12 mouse cellular contexts compared by ENCODE assay signal in the genomic region with DNA sequence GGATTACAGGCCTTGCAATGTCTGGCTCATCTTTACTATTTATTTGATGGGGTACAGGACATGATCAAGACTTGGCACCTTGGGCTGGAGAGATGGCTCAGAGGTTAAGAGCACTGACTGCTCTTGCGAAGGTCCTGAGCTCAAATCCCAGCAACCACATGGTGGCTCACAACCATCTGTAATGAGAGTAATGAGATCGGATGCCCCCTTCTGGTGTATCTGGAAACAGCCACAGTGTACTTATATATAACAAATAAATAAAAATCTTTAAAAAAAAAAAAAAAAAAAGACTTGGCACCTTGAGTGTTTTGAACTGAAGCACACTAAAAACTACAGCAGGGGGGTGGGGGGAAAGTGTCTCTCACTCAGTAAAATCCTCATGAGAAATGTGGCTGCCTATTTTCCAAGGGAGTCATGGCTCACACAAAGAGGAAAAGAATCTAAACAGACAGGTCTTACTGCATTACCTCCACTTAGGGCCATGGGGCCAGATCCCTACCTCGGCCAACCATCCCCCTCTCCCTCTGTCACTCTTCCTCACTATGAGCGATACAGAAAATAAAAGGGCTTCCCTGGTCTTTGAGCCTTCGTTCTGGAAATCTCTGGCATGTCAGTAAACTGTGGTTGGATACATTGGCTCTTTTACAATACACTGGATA. TPM values are rescaled to one million over a fixed set of nuclear protein-coding genes. Genes with fewer than 3 reads are reported as not detected.
DNase-seq lines count a peak whose midpoint lies in the region; ATAC-seq and TF ChIP-seq lines count a peak whose summit lies in the region.
"Had no signal": no experiment of that assay in that cellular context is flagged by ENCODE, and none has a peak within 500 bp of the region (broad histone marks: within the 10 kb centered on the region; RNA-seq: fewer than 3 reads in every experiment).

No protein-coding gene starts in this region.

- no peaks in the 10 kb centered on the region for H3K36me3 ChIP-seq in heart, embryonic 13.5 days
- H3K36me3 ChIP-seq in midbrain, postnatal 0 days (ENCODE audit: insufficient read depth, low read length): no peaks in the 10 kb centered on the region
- no peaks in the 10 kb centered on the region for H3K36me3 ChIP-seq in midbrain, embryonic 13.5 days
- H3K36me3 ChIP-seq in intestine, embryonic 16.5 days (ENCODE audit: control insufficient read depth, insufficient read depth, low read length): no peaks in the 10 kb centered on the region
- H3K36me3 ChIP-seq: embryonic facial prominence, embryonic 15.5 days; neural tube, embryonic 12.5 days had no signal

- peak overlapping the region; percentile 58 for H3K4me2 ChIP-seq in heart, embryonic 13.5 days
- H3K4me2 ChIP-seq in midbrain, postnatal 0 days (ENCODE audit: low read depth, low read length, poor library complexity, severe bottlenecking): no peak overlapping the region
- H3K4me2 ChIP-seq in midbrain, embryonic 13.5 days (replicated peaks): no peak overlapping the region
- peak overlapping the region; percentile 16; the same call in 1 of the 2 replicates for H3K4me2 ChIP-seq in intestine, embryonic 16.5 days (ENCODE audit: low read depth, low read length)
- H3K4me2 ChIP-seq: embryonic facial prominence, embryonic 15.5 days; neural tube, embryonic 12.5 days had no signal

- H3K4me3 ChIP-seq in heart, embryonic 13.5 days: 0 out of 2 replicates have a peak overlapping the region, but pooled peaks have one; percentile 6
- H3K4me3 ChIP-seq in midbrain, postnatal 0 days (ENCODE audit: low read depth, low read length): no peak overlapping the region
- H3K4me3 ChIP-seq in midbrain, embryonic 13.5 days (replicated peaks): no peak overlapping the region
- H3K4me3 ChIP-seq in intestine, embryonic 16.5 days (ENCODE audit: low read length): no peak overlapping the region
- H3K4me3 ChIP-seq: embryonic facial prominence, embryonic 15.5 days; neural tube, embryonic 12.5 days had no signal

- H3K9me3 ChIP-seq in heart, embryonic 13.5 days: no peaks in the 10 kb centered on the region
- no peaks in the 10 kb centered on the region for H3K9me3 ChIP-seq in midbrain, postnatal 0 days (ENCODE audit: low read length)
- no peaks in the 10 kb centered on the region for H3K9me3 ChIP-seq in midbrain, embryonic 13.5 days
- no peaks in the 10 kb centered on the region for H3K9me3 ChIP-seq in intestine, embryonic 16.5 days (ENCODE audit: control insufficient read depth, low read length)
- H3K9me3 ChIP-seq: embryonic facial prominence, embryonic 15.5 days; neural tube, embryonic 12.5 days had no signal

- H3K27me3 ChIP-seq in heart, embryonic 13.5 days (replicated peaks): no peaks in the 10 kb centered on the region
- H3K27me3 ChIP-seq in midbrain, postnatal 0 days (ENCODE audit: insufficient read depth, low read length): no peaks in the 10 kb centered on the region
- H3K27me3 ChIP-seq in midbrain, embryonic 13.5 days: peaks cover 3% of the 10 kb centered on the region; the same call in 1 of the 2 replicates
- H3K27me3 ChIP-seq in intestine, embryonic 16.5 days (replicated peaks; ENCODE audit: control insufficient read depth, insufficient read depth, low read length): no peaks in the 10 kb centered on the region
- H3K27me3 ChIP-seq: embryonic facial prominence, embryonic 15.5 days; neural tube, embryonic 12.5 days had no signal

- peaks cover 16% of the 10 kb centered on the region for H3K4me1 ChIP-seq in heart, embryonic 13.5 days
- H3K4me1 ChIP-seq in midbrain, postnatal 0 days (ENCODE audit: insufficient read depth, low read length): no peaks in the 10 kb centered on the region
- peaks cover 10% of the 10 kb centered on the region for H3K4me1 ChIP-seq in midbrain, embryonic 13.5 days (replicated peaks)
- H3K4me1 ChIP-seq in intestine, embryonic 16.5 days (ENCODE audit: control insufficient read depth, insufficient read depth, low read length): no peaks in the 10 kb centered on the region
- H3K4me1 ChIP-seq: embryonic facial prominence, embryonic 15.5 days had no signal

- peak overlapping the region; percentile 44; the same call in 1 of the 2 replicates for H3K9ac ChIP-seq in heart, embryonic 13.5 days
- no peak overlapping the region for H3K9ac ChIP-seq in midbrain, postnatal 0 days (replicated peaks; ENCODE audit: low read length, poor library complexity, severe bottlenecking)
- no peak overlapping the region for H3K9ac ChIP-seq in midbrain, embryonic 13.5 days (replicated peaks)
- no peak overlapping the region for H3K9ac ChIP-seq in intestine, embryonic 16.5 days (ENCODE audit: low read depth, low read length)
- H3K9ac ChIP-seq: embryonic facial prominence, embryonic 15.5 days; neural tube, embryonic 12.5 days had no signal

- H3K27ac ChIP-seq in heart, embryonic 13.5 days (replicated peaks): peak overlapping the region; percentile 63
- no peak overlapping the region for H3K27ac ChIP-seq in midbrain, postnatal 0 days (ENCODE audit: low read depth, low read length)
- H3K27ac ChIP-seq in midbrain, embryonic 13.5 days: no peak overlapping the region
- H3K27ac ChIP-seq in intestine, embryonic 16.5 days (ENCODE audit: low read length): peak overlapping the region; percentile 43; the same call in 1 of the 2 replicates
- H3K27ac ChIP-seq: embryonic facial prominence, embryonic 15.5 days; neural tube, embryonic 12.5 days had no signal

- 18% methylated on average over 5 of the region's 5 CpGs for WGBS in heart, embryonic 13.5 days
- 43% methylated on average over 5 of the region's 5 CpGs for WGBS in midbrain, postnatal 0 days
- WGBS in midbrain, embryonic 13.5 days: 42% methylated on average over 5 of the region's 5 CpGs
- WGBS in intestine, embryonic 16.5 days: 23% methylated on average over 5 of the region's 5 CpGs

- no peak for DNase-seq in heart, postnatal 4 days
- no peak for DNase-seq in midbrain, postnatal 0 days (ENCODE audit: low spot score)
- no peak for DNase-seq in right cerebral cortex, postnatal 14 days
- no peak for DNase-seq in cerebellum, adult 18-20 months
- no peak for DNase-seq in urinary bladder, postnatal 4 days (ENCODE audit: low spot score in 2 of 2)
- DNase-seq: lung, adult 18-20 months; thymus, postnatal 4 days had no signal

- peak; percentile 18; the same call in 1 of the 2 replicates for TF ChIP-seq CTCF in midbrain, postnatal 0 days (IDR thresholded peaks at IDR 0.05)

- no peak for ATAC-seq in heart, embryonic 13.5 days (ENCODE audit: extremely low read depth, insufficient number of reproducible peaks, low FRiP score, low TSS enrichment)
- no peak for ATAC-seq in midbrain, postnatal 0 days (ENCODE audit: low FRiP score)
- no peak for ATAC-seq in midbrain, embryonic 13.5 days
- peak; percentile 30; the same call in 1 of the 2 replicates for ATAC-seq in intestine, embryonic 16.5 days

RNA-seq across cellular contexts. Expression of a gene that starts 41.3 kb away (rescaled TPM):
- polyA plus RNA-seq in heart, embryonic 13.5 days (2015; fragmentation: Nextera tagmentation; extraction: Ambion mirVana): 25.0 and 27.6 TPM in 2 replicates
- 100 to 1,000 TPM; 223 to 230 TPM for total RNA-seq in heart, postnatal 4 days (2021)
- total RNA-seq in midbrain, postnatal 0 days (2014; rRNA removed): 623 and 716 TPM in 2 replicates
- polyA plus RNA-seq in midbrain, postnatal 0 days (2015; fragmentation: Nextera tagmentation; extraction: Ambion mirVana): 155 and 200 TPM in 2 replicates
- 186 and 204 TPM in 2 replicates for polyA plus RNA-seq in midbrain, embryonic 13.5 days (2015; fragmentation: Nextera tagmentation; extraction: Ambion mirVana)
- 14.7 and 15.8 TPM in 2 replicates for polyA plus RNA-seq in intestine, embryonic 16.5 days (2015; fragmentation: Nextera tagmentation; extraction: Ambion mirVana)

Comparison
In these comparisons a context has a peak if more than half of its experiments do, and no peak if none do; other contexts are left out.
1. H3K27ac ChIP-seq: peak in heart, embryonic 13.5 days (single experiment) and intestine, embryonic 16.5 days (single experiment); none in midbrain, postnatal 0 days (single experiment) and midbrain, embryonic 13.5 days (single experiment).
2. H3K4me2 ChIP-seq: peak in heart, embryonic 13.5 days (single experiment) and intestine, embryonic 16.5 days (single experiment); none in midbrain, postnatal 0 days (single experiment) and midbrain, embryonic 13.5 days (single experiment).